Mouse (Mus musculus) hindbrain, embryonic 13.5 days (tissue): ENCODE data around the gene Naa25. TPM values are rescaled to one million over a fixed set of nuclear protein-coding genes. Genes with fewer than 3 reads are reported as not detected.

ENCODE experiments used
- polyA plus RNA-seq: library from polyadenylated mRNA; unstranded; fragments of >200 nt; fragmentation: Nextera tagmentation; extraction: Ambion mirVana; gene quantifications from 2 replicates; pipeline ENCODE4 v1.2.1, GENCODE M21; 2015

The Naa25 gene
- polyA plus RNA-seq, 1 experiment from 2014 or later, result 47.7 TPM

Other genes with a start within 250 kb of the Naa25 start
- 23.1 and 23.6 TPM in 2 replicates for gene Ptpn11, start 206.5 kb upstream of the Naa25 start, polyA plus RNA-seq
- 427 and 429 TPM in 2 replicates for gene Rpl6, start 193.5 kb upstream of the Naa25 start, polyA plus RNA-seq
- 15.0 and 17.2 TPM in 2 replicates for gene Hectd4, start 177.7 kb upstream of the Naa25 start, polyA plus RNA-seq
- 139 and 145 TPM in 2 replicates for gene Trafd1, start 12.3 kb upstream of the Naa25 start, polyA plus RNA-seq
- 1.9 and 2.2 TPM in 2 replicates for gene Tmem116, start 54.0 kb downstream of the Naa25 start, polyA plus RNA-seq
- 165 and 166 TPM in 2 replicates for gene Erp29, start 54.6 kb downstream of the Naa25 start, polyA plus RNA-seq
- 0.13 TPM in 1 of 2 replicates, not detected in the other for gene Adam1b, start 105.5 kb downstream of the Naa25 start, polyA plus RNA-seq
- gene Adam1a, start 147.5 kb downstream of the Naa25 start, polyA plus RNA-seq, result 3.9 TPM in 2 replicates
- not detected in 2 replicates for gene Gm42878, start 147.5 kb downstream of the Naa25 start, polyA plus RNA-seq
- gene Mapkapk5, start 148.0 kb downstream of the Naa25 start, polyA plus RNA-seq, result 55.0 and 59.7 TPM in 2 replicates
- 104 and 109 TPM in 2 replicates for gene Aldh2, start 195.9 kb downstream of the Naa25 start, polyA plus RNA-seq
- 1.7 and 1.8 TPM in 2 replicates for gene Acad12, start 221.0 kb downstream of the Naa25 start, polyA plus RNA-seq